8 mouse cellular contexts compared by ENCODE assay signal in genomic region chr4:150913743-150914142, GRCm38 (mm10). TPM values are rescaled to one million over a fixed set of nuclear protein-coding genes. Genes with fewer than 3 reads are reported as not detected.
A peak's percentile ranks its signal among the peaks of the same experiment; 100 is the strongest.
DNase-seq lines count a peak whose midpoint lies in the region; ATAC-seq and TF ChIP-seq lines count a peak whose summit lies in the region.

No protein-coding gene starts in this region.

- peak overlapping the region; percentile 57 for H3K4me3 ChIP-seq in heart, adult 2 months
- H3K4me3 ChIP-seq in forebrain, embryonic 11.5 days (ENCODE audit: low read depth, low read length): peak overlapping the region; percentile 61
- H3K4me3 ChIP-seq in liver, embryonic 14.5 days (ENCODE audit: insufficient read depth in 1 of 2, low read depth in 2 of 2, low read length in 2 of 2): peak overlapping the region; percentile 76

- H3K36me3 ChIP-seq in heart, adult 2 months (ENCODE audit: control insufficient read depth, insufficient read depth, low read length): no peaks in the 10 kb centered on the region
- H3K36me3 ChIP-seq in forebrain, embryonic 11.5 days (ENCODE audit: control insufficient read depth, insufficient read depth, low read length): no peaks in the 10 kb centered on the region
- H3K36me3 ChIP-seq in liver, embryonic 14.5 days (replicated peaks; ENCODE audit: control insufficient read depth, insufficient read depth, low read depth): no peaks in the 10 kb centered on the region

- no peaks in the 10 kb centered on the region for H3K9me3 ChIP-seq in forebrain, embryonic 11.5 days (ENCODE audit: control insufficient read depth, low read length)
- no peaks in the 10 kb centered on the region for H3K9me3 ChIP-seq in liver, embryonic 14.5 days (ENCODE audit: control insufficient read depth, low read length)

- no peaks in the 10 kb centered on the region for H3K27me3 ChIP-seq in heart, adult 2 months (ENCODE audit: control insufficient read depth, insufficient read depth, low read length)
- H3K27me3 ChIP-seq in forebrain, embryonic 11.5 days (ENCODE audit: control insufficient read depth, insufficient read depth, low read length): no peaks in the 10 kb centered on the region
- H3K27me3 ChIP-seq in liver, embryonic 14.5 days (ENCODE audit: control insufficient read depth, insufficient read depth, low read length): no peaks in the 10 kb centered on the region

- no peaks in the 10 kb centered on the region for H3K79me2 ChIP-seq in heart, adult 2 months (replicated peaks; ENCODE audit: control insufficient read depth, insufficient read depth, low read length)

- H3K4me2 ChIP-seq in forebrain, embryonic 11.5 days (ENCODE audit: low read depth, low read length, severe bottlenecking): peak overlapping the region; percentile 70
- H3K4me2 ChIP-seq in liver, embryonic 14.5 days (ENCODE audit: low read depth): peak overlapping the region; percentile 71

- TF ChIP-seq CTCF in heart, adult 2 months (IDR thresholded peaks at IDR 0.05): no peak
- TF ChIP-seq CTCF in liver, embryonic 14.5 days (IDR thresholded peaks at IDR 0.05; ENCODE audit: low read depth): no peak

- H3K4me1 ChIP-seq in heart, adult 2 months (ENCODE audit: control insufficient read depth, insufficient read depth, low read length): peaks cover 11% of the 10 kb centered on the region
- H3K4me1 ChIP-seq in forebrain, embryonic 11.5 days (replicated peaks; ENCODE audit: control insufficient read depth, insufficient read depth, low read length): peaks cover 5% of the 10 kb centered on the region
- peaks cover 12 to 24% of the 10 kb centered on the region in 2 experiments for H3K4me1 ChIP-seq in liver, embryonic 14.5 days (replicated peaks; ENCODE audit: control insufficient read depth in 2 of 2, insufficient read depth in 2 of 2, low read length in 1 of 2)

- H3K27ac ChIP-seq in heart, adult 2 months: peak overlapping the region; percentile 95
- peak overlapping the region; percentile 64; the same call in 1 of the 2 replicates for H3K27ac ChIP-seq in forebrain, embryonic 11.5 days (ENCODE audit: low read depth, low read length)
- peak overlapping the region; percentile 74 for H3K27ac ChIP-seq in liver, embryonic 14.5 days

- 12% methylated on average over 12 of the region's 12 CpGs for WGBS in heart, adult 2 months
- WGBS in forebrain, embryonic 11.5 days: 20% methylated on average over 12 of the region's 12 CpGs
- 14% methylated on average over 12 of the region's 12 CpGs for WGBS in liver, embryonic 14.5 days (ENCODE audit: insufficient replicate concordance)

- no peak for TF ChIP-seq POLR2A in heart, adult 2 months (IDR thresholded peaks at IDR 0.05; ENCODE audit: insufficient read depth, low read depth, low read length)

- intact Hi-C loops in heart, adult 2 months (cut with DNase I): no loop called here
- intact Hi-C loops in heart, postnatal 14 days (cut with DNase I): no loop called here

- no peak for TF ChIP-seq EP300 in heart, adult 2 months (IDR thresholded peaks at IDR 0.05; ENCODE audit: insufficient read depth, low read depth, low read length)
- no peak for TF ChIP-seq EP300 in liver, embryonic 14.5 days (IDR thresholded peaks at IDR 0.05; ENCODE audit: low read depth)

- DNase-seq in heart, adult 2 months: no peak
- no peak for DNase-seq in heart, postnatal 14 days
- DNase-seq in CD4-positive helper T cell, adult 2 months (ENCODE audit: low read depth, low spot score): peak; percentile 36
- no peak for DNase-seq in forebrain, embryonic 11.5 days (ENCODE audit: low spot score)
- no peak for DNase-seq in liver, embryonic 14.5 days (ENCODE audit: low read depth in 3 of 3, low spot score in 3 of 3)
- DNase-seq in adrenal gland, adult 2 months: no peak
- DNase-seq in retina, postnatal 1 day: no peak

- H3K9ac ChIP-seq in heart, adult 2 months (ENCODE audit: low read depth, low read length): peak overlapping the region; percentile 82
- peak overlapping the region; percentile 82 for H3K9ac ChIP-seq in forebrain, embryonic 11.5 days (ENCODE audit: low read length)
- H3K9ac ChIP-seq in liver, embryonic 14.5 days (replicated peaks): peak overlapping the region; percentile 76

- no peak for ATAC-seq in forebrain, embryonic 11.5 days (replicated peaks; ENCODE audit: low FRiP score)
- no peak for ATAC-seq in liver, embryonic 14.5 days (ENCODE audit: insufficient read depth)
- no peak for ATAC-seq in frontal cortex, adult (ENCODE audit: low TSS enrichment)

RNA-seq across cellular contexts. Expression of gene Park7, which starts 0.5 kb away (rescaled TPM):
- 100 to 1,000 TPM; 234 to 265 TPM for total RNA-seq in heart, adult 2 months (2021)
- polyA plus RNA-seq in heart, adult 2 months (2012; rRNA removed): 148 and 201 TPM in 2 replicates
- total RNA-seq in heart, postnatal 14 days (2021): 100 to 1,000 TPM; 200 to 218 TPM
- 412 and 431 TPM in 2 replicates for polyA plus RNA-seq in forebrain, embryonic 11.5 days (2014; fragmentation: Nextera tagmentation; extraction: Ambion mirVana)
- polyA plus RNA-seq in liver, embryonic 14.5 days (2012; rRNA removed): 130 and 180 TPM in 2 replicates
- 259 and 263 TPM in 2 replicates for polyA plus RNA-seq in liver, embryonic 14.5 days (2014; fragmentation: Nextera tagmentation; extraction: Ambion mirVana)
- total RNA-seq in adrenal gland, adult 2 months (2021): 100 to 1,000 TPM; 274 to 292 TPM
- polyA plus RNA-seq in adrenal gland, adult 2 months (2012; rRNA removed): 73.0 and 78.6 TPM in 2 replicates

RNA-seq across cellular contexts. Expression of gene Tnfrsf9, which starts 0.6 kb away (rescaled TPM):
- total RNA-seq in heart, adult 2 months (2021): under 1 TPM; 0.14 to 0.18 TPM
- polyA plus RNA-seq in heart, adult 2 months (2012; rRNA removed): 0.09 and 0.12 TPM in 2 replicates
- under 1 TPM; 0.29 to 0.45 TPM for total RNA-seq in heart, postnatal 14 days (2021)
- polyA plus RNA-seq in forebrain, embryonic 11.5 days (2014; fragmentation: Nextera tagmentation; extraction: Ambion mirVana): 0.19 TPM in 1 of 2 replicates, not detected in the other
- polyA plus RNA-seq in liver, embryonic 14.5 days (2012; rRNA removed): 0.08 and 0.10 TPM in 2 replicates
- not detected in 2 replicates for polyA plus RNA-seq in liver, embryonic 14.5 days (2014; fragmentation: Nextera tagmentation; extraction: Ambion mirVana)
- under 1 TPM in 1 of 2 experiments, not detected in 1; 0.45 TPM for total RNA-seq in adrenal gland, adult 2 months (2021)
- polyA plus RNA-seq in adrenal gland, adult 2 months (2012; rRNA removed): 0.10 TPM in 1 of 2 replicates, not detected in the other
